Mouse (Mus musculus): Measurements from ENCODE around the gene Stx1b. TPM values are rescaled to one million over a fixed set of nuclear protein-coding genes. Genes with fewer than 3 reads are reported as not detected.
"Not testable (repeated sequence)": the region's sequence is repeated elsewhere in the genome, so short reads cannot be mapped to it uniquely, and the experiment has no call there.

Gene Stx1b
- polyA plus RNA-seq, 1 experiment from 2014 or later, result 3.2 TPM

DNA sequence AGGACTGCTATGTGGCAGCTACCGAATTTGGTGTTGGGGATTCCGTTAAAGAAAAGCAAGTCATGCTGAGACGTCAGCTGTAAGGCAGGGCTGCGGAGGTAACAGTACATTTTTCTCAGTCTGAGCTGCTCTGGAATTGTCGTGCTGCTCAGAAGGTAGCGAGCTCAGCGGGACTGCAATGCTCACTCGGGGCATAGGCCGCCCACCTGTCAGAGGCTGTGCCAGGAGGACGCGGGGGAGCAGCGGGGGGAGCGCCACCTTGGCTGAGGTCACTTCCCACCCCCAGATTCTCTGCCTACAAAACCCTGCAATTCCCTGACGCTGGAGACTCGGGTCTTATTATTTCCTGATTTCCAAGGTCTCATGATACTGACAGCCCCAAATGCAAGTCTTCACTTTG lies 16.5 kb upstream of the Stx1b start:
- peak; percentile 34 for ATAC-seq
- 6% methylated on average over 15 of the region's 15 CpGs for WGBS
- Histone ChIP-seq H3K36me3 (peaks cover 8% of the 10 kb centered on the region; the same call in 1 of the 2 replicates), H3K27ac (peak overlapping the region; percentile 88), H3K9me3 (no peaks in the 10 kb centered on the region), H3K4me2 (replicated peaks) (peak overlapping the region; percentile 77), H3K4me1 (replicated peaks) (peaks cover 5% of the 10 kb centered on the region; the same call in 1 of the 2 replicates), H3K4me3 (replicated peaks) (peak overlapping the region; percentile 82), H3K27me3 (replicated peaks) (no peaks in the 10 kb centered on the region), H3K9ac (peak overlapping the region; percentile 72)

DNA sequence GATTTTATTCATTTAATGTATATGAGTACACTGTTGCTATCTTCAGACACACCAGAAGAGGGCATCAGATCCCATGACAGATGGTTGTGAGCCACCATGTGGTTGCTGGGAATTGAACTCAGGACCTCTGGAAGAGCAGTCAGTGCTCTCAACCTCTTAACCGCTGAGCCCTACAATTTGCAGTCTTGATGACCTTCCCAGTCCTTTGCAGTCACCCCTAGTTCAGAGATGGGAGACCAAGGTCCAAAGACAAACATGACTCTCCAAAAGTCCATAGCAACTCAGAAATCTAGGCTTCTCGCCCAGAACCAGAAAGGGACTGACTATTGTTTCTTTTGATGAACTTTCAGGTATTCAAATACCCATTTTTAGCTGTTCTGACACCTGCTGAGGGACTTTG lies 15.7 kb upstream of the Stx1b start:
- not testable (repeated sequence) for H3K9ac ChIP-seq; H3K27ac ChIP-seq; H3K36me3 ChIP-seq; H3K27me3 ChIP-seq (replicated peaks); H3K4me2 ChIP-seq (replicated peaks); H3K9me3 ChIP-seq; H3K4me3 ChIP-seq (replicated peaks); ATAC-seq; H3K4me1 ChIP-seq (replicated peaks)
- 82% methylated on average over 2 of the region's 2 CpGs for WGBS

DNA sequence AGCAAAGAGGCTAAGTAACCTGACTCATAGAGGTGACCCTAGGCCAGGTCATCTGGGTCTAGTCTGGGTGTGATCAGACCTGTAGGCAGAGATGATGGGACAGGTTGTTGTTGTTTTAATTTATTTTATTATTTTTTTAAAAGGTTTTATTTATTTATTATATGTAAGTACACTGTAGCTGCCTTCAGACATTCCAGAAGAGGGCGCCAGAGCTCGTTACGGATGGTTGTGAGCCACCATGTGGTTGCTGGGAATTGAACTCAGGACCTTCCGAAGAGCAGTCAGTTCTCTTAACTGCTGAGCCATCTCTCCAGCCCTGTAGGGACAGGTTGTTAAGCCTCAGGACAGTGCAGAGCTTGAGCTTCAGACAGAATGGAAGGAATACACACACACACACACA lies 13.5 kb upstream of the Stx1b start:
- H3K27me3 ChIP-seq (replicated peaks); H3K9ac ChIP-seq; H3K4me3 ChIP-seq (replicated peaks); H3K4me1 ChIP-seq (replicated peaks); H3K36me3 ChIP-seq; ATAC-seq; H3K4me2 ChIP-seq (replicated peaks); H3K9me3 ChIP-seq; H3K27ac ChIP-seq: not testable (repeated sequence)
- 82% methylated on average over 4 of the region's 4 CpGs for WGBS

DNA sequence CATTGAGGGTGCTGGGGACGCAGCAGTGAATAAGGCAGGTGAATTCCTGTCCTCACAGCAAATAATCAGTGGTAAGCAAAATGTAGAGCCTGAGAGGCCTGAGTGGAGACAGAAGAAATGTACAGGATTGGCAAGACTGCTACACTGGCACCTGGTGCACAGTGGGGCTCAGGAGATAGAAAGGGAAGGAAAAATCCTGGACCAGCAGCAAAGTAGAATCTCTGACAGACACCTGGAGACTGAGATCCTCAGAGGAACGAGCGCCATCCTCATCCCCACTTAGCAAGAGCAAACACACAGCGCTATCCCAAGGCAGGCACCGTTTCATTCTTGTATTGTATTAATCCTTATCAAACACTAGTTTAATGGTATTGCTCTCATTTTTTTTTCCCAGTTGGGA lies 13.1 kb upstream of the Stx1b start:
- Histone ChIP-seq H3K4me1 (replicated peaks) (peaks cover 5% of the 10 kb centered on the region; the same call in 1 of the 2 replicates), H3K4me3 (replicated peaks) (no peak overlapping the region), H3K4me2 (replicated peaks) (no peak overlapping the region), H3K9me3 (no peaks in the 10 kb centered on the region), H3K27me3 (replicated peaks) (no peaks in the 10 kb centered on the region), H3K27ac (no peak overlapping the region), H3K9ac (no peak overlapping the region), H3K36me3 (no peaks in the 10 kb centered on the region)
- 90% methylated on average over 5 of the region's 5 CpGs for WGBS
- no peak for ATAC-seq

DNA sequence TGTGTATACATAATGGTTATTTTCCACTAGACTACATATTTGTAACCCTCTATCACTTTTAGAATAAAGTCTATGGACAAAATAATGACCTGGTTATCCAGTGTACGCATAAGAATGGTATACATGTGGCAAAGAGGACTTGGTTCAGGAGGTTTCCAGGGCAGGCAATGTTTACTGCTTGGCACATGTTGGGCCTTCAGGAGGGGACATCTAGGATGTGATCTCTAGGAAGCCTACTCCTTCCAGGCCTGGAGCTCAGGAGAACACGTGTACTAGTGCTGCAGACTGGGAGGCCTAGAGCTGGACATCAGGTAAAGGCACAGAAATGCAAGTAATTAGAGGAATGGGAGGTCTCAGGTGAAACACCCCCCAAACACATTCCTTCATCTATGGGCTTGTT lies 11.2 kb upstream of the Stx1b start:
- ATAC-seq, result no peak
- no peak overlapping the region for H3K4me3 ChIP-seq (replicated peaks)

DNA sequence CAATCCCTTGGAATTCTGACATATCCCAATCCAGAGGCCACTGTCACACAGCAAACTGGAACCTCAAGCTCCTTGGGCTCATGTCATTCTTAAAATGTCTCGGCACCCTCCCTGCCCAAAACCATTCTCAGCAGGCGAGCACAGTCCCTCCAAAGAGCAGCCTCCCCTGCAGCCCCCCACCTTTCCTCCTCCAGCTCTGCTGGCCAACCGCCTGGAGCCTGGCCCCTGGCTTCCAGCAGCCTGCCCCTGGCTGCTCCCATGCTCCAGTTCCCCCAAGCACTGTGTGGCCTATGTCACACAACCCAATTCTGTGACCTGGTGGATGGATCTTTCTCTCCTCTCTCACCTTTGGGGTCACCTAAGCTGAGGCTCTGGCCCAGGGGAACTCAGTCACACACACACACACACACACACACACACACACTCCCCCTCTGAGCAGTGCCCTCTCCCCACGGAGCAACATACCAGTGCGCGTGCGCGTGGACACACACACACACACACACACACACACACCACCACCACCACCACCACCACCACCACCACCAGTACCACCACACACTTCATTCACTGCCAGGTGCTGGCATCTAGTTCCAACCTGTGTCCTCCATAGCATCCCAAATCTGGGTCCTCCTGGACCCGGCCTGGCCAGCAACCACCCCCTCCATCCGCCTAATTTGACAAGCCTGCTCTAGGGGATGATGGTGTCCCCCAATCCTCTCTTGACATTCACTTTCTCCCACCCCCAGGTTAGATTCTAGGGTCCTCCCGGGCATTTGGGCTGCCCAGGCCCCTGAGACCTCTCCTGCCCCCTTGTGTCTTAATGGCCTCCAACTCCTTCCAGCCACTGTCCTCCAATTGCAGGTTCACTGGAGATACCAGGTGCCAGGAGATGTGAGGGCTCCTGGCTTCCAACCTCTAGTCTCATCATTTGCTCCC lies 845 bp downstream of the Stx1b start:
- 66% methylated on average over 11 of the region's 11 CpGs for WGBS
- peak; percentile 37 for ATAC-seq
- Histone ChIP-seq H3K27ac (no peak overlapping the region), H3K4me2 (replicated peaks) (peak overlapping the region; percentile 72), H3K36me3 (no peaks in the 10 kb centered on the region), H3K4me3 (replicated peaks) (peak overlapping the region; percentile 56), H3K4me1 (replicated peaks) (peaks cover 7% of the 10 kb centered on the region; the same call in 1 of the 2 replicates), H3K9ac (peak overlapping the region; percentile 67; the same call in 1 of the 2 replicates), H3K9me3 (no peaks in the 10 kb centered on the region), H3K27me3 (replicated peaks) (no peaks in the 10 kb centered on the region)

More for the DNA sequence above, 11.2 kb upstream of the Stx1b start:
- Histone ChIP-seq H3K27ac (no peak overlapping the region), H3K9ac (no peak overlapping the region), H3K4me1 (replicated peaks) (no peaks in the 10 kb centered on the region), H3K9me3 (no peaks in the 10 kb centered on the region), H3K36me3 (no peaks in the 10 kb centered on the region), H3K27me3 (replicated peaks) (no peaks in the 10 kb centered on the region), H3K4me2 (replicated peaks) (no peak overlapping the region)
- WGBS, result 78% methylated on average over 2 of the region's 2 CpGs

DNA sequence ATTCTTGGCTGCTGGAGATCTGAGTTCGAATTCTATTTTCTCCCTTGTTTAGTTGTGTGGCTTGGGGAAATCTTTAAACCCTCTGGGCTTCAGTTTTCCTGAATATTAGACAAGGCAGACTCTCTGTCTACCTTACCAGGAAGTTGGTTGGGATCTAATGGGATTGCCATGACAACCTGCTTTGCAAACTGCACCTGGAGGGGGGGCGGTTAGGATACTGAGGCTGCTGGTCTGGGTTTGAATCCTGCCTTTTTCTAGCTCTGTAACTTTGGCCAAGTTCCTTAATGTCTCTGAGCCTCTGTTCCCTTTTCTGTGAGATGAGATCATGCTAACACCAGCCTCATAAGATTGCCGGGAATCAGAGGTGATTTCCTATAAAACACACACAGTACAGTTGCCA lies 1.9 kb downstream of the Stx1b start:
- Histone ChIP-seq H3K4me1 (replicated peaks) (peaks cover 7% of the 10 kb centered on the region; the same call in 1 of the 2 replicates), H3K4me3 (replicated peaks) (no peak overlapping the region), H3K27ac (no peak overlapping the region), H3K9ac (no peak overlapping the region), H3K4me2 (replicated peaks) (no peak overlapping the region), H3K27me3 (replicated peaks) (no peaks in the 10 kb centered on the region), H3K36me3 (no peaks in the 10 kb centered on the region), H3K9me3 (no peaks in the 10 kb centered on the region)
- no peak for ATAC-seq
- WGBS, result 92% methylated on average over 3 of the region's 3 CpGs

DNA sequence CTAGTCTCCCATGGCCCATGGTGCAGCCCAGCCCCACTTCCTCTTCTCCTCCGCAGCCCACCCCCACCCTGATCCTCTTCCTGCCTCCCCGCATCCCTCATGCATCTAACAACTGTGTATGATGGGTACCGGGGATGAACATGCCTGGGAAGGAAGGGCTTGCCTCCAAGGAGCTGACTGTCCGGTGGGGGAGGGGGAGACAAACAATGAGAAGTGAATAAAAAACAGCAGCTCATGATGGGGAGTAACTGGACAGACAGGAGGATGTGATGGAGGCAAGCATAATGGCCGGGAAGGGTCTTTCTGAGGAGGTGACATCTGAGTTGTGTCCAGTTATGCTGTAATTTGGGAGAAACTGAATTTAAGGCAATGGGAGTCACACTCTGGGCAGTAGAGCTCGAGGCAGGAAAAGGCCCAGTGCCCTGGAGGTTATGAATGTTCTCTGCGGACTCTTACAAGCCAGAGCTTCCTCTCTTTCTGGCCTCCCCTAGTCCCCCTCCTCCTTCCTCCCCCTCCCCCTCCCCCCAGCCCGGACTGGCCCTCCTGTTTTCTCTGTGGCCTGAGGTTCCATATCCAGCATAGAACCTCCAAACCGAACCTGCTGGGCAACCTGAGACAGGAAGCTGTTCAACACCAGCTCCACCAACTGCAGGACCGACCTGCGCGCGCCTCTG lies 3.4 kb downstream of the Stx1b start:
- Histone ChIP-seq H3K4me2 (replicated peaks) (no peak overlapping the region), H3K4me1 (replicated peaks) (peaks cover 7% of the 10 kb centered on the region; the same call in 1 of the 2 replicates), H3K9me3 (no peaks in the 10 kb centered on the region), H3K9ac (no peak overlapping the region), H3K27ac (0 out of 2 replicates have a peak overlapping the region, but pooled peaks have one; percentile 13), H3K36me3 (no peaks in the 10 kb centered on the region), H3K4me3 (replicated peaks) (no peak overlapping the region), H3K27me3 (replicated peaks) (no peaks in the 10 kb centered on the region)
- 53% methylated on average over 13 of the region's 13 CpGs for WGBS
- ATAC-seq, result no peak

DNA sequence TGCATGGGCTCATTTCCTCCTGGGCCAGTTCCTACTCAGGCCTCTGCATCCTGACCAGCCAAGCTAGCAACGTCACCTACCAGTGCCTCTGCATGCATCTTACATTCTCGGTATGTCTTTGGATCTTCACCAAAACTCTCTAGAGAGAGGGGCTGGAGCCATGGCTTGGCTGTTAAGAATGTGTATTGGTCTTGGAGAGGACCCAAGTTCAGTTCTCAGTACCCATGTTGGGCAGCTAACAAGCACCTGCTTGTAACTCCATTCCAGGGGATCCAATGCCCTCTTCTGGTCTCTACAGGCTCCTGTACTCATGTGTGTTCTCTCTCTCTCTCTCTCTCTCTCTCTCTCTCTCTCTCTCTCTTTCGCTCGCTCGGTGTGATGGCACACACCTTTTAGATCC lies 6.6 kb downstream of the Stx1b start:
- Histone ChIP-seq H3K4me3 (replicated peaks) (no peak overlapping the region), H3K27me3 (replicated peaks) (no peaks in the 10 kb centered on the region), H3K9me3 (no peaks in the 10 kb centered on the region), H3K36me3 (no peaks in the 10 kb centered on the region), H3K9ac (no peak overlapping the region), H3K4me2 (replicated peaks) (no peak overlapping the region), H3K4me1 (replicated peaks) (0 out of 2 replicates have a peak, but pooled peaks cover 3% of the 10 kb centered on the region), H3K27ac (no peak overlapping the region)
- WGBS, result 90% methylated on average over 5 of the region's 5 CpGs
- ATAC-seq, result no peak

DNA sequence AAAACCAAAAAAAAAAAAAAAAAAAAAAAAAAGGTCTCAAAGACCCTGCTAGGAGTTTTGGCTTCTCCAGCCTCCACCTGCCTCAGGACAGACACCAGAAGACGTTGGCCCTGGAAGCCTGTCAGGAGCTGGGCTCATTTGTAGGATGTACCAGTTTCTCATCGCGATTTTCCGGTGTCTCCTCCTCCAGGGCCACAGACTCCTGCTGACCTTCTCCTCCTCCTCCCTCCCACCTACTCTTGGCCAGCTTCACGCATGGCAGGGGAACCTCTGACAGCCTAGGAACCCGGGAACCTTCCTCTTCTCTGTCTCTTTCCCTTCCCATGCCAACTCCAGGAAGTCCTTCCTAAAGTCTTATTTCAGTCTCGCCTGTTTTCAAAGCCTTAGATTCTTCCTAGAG lies 7.3 kb downstream of the Stx1b start:
- 79% methylated on average over 7 of the region's 7 CpGs for WGBS

DNA sequence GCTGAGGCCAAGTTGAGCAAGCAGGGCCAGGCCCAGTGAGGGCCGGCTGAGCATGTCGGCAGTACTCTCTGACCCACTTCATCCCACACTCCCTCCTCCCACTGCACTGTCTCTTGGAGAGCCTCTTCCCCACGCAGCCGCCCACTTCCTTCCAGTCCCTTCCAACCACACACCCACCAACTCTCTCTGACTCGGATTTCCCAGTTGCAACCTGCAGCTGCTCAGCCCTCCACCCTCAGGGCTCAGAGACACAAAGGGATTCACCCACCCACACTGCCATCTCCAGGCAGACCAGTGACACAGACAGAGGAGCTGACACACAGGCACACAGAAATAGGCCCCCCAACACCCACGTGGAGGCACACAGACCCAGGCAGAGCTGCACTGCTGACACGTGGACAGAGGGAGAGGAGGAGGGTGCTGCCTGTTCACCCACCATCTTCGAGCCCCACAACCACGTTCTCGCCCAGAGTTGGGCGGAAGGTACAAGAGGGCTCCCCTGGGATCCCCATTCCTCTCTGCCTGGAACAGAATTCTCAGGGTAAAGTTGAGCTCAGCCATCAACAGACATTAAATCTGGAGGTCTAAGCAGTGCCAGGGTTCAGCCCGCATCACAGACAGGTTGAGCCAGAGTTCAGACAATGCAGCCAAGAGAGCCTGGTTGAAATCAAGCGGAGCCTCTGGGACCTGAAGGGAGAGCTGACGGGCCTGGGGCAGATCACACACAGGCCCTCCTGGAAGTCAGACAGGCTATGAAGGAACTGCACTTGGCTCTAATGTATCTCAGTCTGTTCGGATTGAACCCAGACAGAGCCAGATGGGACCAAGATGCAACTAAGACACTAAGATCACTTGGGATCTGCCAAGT lies 8.2 kb downstream of the Stx1b start:
- Histone ChIP-seq H3K27me3 (replicated peaks) (no peaks in the 10 kb centered on the region), H3K4me2 (replicated peaks) (no peak overlapping the region), H3K27ac (peak overlapping the region; percentile 10), H3K9ac (no peak overlapping the region), H3K9me3 (no peaks in the 10 kb centered on the region), H3K4me3 (replicated peaks) (no peak overlapping the region), H3K36me3 (no peaks in the 10 kb centered on the region), H3K4me1 (replicated peaks) (no peaks in the 10 kb centered on the region)
- WGBS, result 54% methylated on average over 15 of the region's 15 CpGs
- peak; percentile 18; the same call in 1 of the 2 replicates for ATAC-seq

More for the DNA sequence above, 7.3 kb downstream of the Stx1b start:
- Histone ChIP-seq H3K4me2 (replicated peaks) (no peak overlapping the region), H3K27me3 (replicated peaks) (no peaks in the 10 kb centered on the region), H3K27ac (no peak overlapping the region), H3K36me3 (no peaks in the 10 kb centered on the region), H3K4me1 (replicated peaks) (0 out of 2 replicates have a peak, but pooled peaks cover 3% of the 10 kb centered on the region), H3K4me3 (replicated peaks) (no peak overlapping the region), H3K9ac (no peak overlapping the region), H3K9me3 (no peaks in the 10 kb centered on the region)
- ATAC-seq, result no peak
